Mouse (Mus musculus) liver, embryonic 15.5 days (tissue): ENCODE measurements around the gene Cxcl3. TPM values are rescaled to one million over a fixed set of nuclear protein-coding genes. Genes with fewer than 3 reads are reported as not detected.

Experiments
- microRNA-seq: library from miRNA; unstranded; fragments of <30 nt; microRNA quantifications from one replicate; pipeline ENCODE4, GENCODE M21; 2016
- polyA plus RNA-seq: library from polyadenylated mRNA; unstranded; fragments of >200 nt; fragmentation: Nextera tagmentation; extraction: Ambion mirVana; gene quantifications from 2 replicates; pipeline ENCODE4 v1.2.1, GENCODE M21; 2015

Gene Cxcl3
- polyA plus RNA-seq, 1 experiment from 2014 or later, result not detected

Small RNA genes within 50 kb of the gene (microRNA-seq; reads per million reads assigned to microRNA genes)
- not detected for gene Gm24322

Other genes with a start within 250 kb of the Cxcl3 start
- gene 5830473C10Rik, start 225.0 kb upstream of the Cxcl3 start, polyA plus RNA-seq, result 1.0 and 1.5 TPM in 2 replicates
- gene Rassf6, start 145.4 kb upstream of the Cxcl3 start, polyA plus RNA-seq, result 4.8 and 5.5 TPM in 2 replicates
- gene Cxcl5, start 26.7 kb upstream of the Cxcl3 start, polyA plus RNA-seq, result 0.40 and 0.69 TPM in 2 replicates
- gene Ppbp, start 17.6 kb upstream of the Cxcl3 start, polyA plus RNA-seq, result 141 and 147 TPM in 2 replicates
- gene Pf4, start 13.7 kb upstream of the Cxcl3 start, polyA plus RNA-seq, result 267 and 300 TPM in 2 replicates
- gene Cxcl15, start 8.4 kb downstream of the Cxcl3 start, polyA plus RNA-seq, result not detected in 2 replicates
- gene Cxcl1, start 105.1 kb downstream of the Cxcl3 start, polyA plus RNA-seq, result 2.7 and 3.1 TPM in 2 replicates
- not detected in 2 replicates for gene Cxcl2, start 117.8 kb downstream of the Cxcl3 start, polyA plus RNA-seq
- 5.3 and 6.7 TPM in 2 replicates for gene Mthfd2l, start 145.0 kb downstream of the Cxcl3 start, polyA plus RNA-seq
- gene Epgn, start 241.4 kb downstream of the Cxcl3 start, polyA plus RNA-seq, result 0.05 TPM in 1 of 2 replicates, not detected in the other